Mouse (Mus musculus): Measurements from ENCODE around the gene Dhx35. TPM values are rescaled to one million over a fixed set of nuclear protein-coding genes. Genes with fewer than 3 reads are reported as not detected.

Gene Dhx35
- polyA plus RNA-seq, 1 experiment from 2014 or later = 5.6 TPM

DNA sequence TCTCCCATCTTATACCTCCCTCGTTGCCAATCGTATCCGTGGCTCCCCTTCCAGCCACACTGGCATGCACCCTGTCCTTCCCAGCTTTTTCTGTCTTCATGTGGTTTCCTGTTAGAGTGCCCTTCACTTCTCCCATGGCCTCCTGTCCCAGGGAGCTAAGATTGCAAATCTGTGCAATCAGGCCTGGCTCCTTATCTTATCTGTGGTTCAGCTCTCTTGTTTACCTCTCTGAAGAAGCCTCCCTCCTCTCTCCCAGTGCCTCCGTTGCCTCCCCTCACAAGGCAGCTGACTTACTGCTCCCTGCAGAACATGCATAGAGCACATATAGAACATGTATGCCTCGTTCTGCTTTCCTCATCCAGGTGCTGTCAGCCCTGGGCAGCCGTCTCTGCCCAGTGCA is 17.1 kb upstream of the Dhx35 start:
- Histone ChIP-seq H3K79me2 (ENCODE audit: inconsistent target) (peaks cover 57% of the 10 kb centered on the region), H3K36me3 (ENCODE audit: inconsistent target) (no peaks in the 10 kb centered on the region), H3K4me3 (ENCODE audit: inconsistent target) (no peak overlapping the region), H3K27ac (no peak overlapping the region)
- 85% methylated on average over 6 of the region's 6 CpGs for WGBS (ENCODE audit: missing documents)

DNA sequence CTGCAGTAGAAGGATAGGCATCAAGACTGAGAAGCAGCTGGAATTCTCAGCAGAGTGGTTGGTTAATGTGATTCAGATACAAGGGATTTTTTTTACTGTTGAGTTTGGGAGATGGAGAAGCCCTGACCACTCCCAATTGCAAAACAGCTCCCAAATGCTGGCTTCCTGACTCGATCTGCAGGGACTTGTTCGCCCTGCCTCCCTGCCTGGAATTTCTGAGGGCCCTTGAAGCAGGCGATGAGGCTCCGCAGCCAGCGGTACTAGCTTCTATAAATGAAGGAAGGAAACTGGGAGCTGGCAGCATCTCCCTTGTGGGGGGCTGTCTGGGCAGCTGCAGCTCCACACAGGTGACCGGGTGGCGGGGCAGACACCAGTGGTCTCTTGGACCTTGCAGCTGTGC is 16.3 kb upstream of the Dhx35 start:
- 93% methylated on average over 7 of the region's 7 CpGs for WGBS (ENCODE audit: missing documents)
- H3K36me3 ChIP-seq (ENCODE audit: inconsistent target) = no peaks in the 10 kb centered on the region
- peaks cover 48% of the 10 kb centered on the region for H3K79me2 ChIP-seq (ENCODE audit: inconsistent target)
- no peak overlapping the region for H3K27ac ChIP-seq
- H3K4me3 ChIP-seq (ENCODE audit: inconsistent target) = no peak overlapping the region

DNA sequence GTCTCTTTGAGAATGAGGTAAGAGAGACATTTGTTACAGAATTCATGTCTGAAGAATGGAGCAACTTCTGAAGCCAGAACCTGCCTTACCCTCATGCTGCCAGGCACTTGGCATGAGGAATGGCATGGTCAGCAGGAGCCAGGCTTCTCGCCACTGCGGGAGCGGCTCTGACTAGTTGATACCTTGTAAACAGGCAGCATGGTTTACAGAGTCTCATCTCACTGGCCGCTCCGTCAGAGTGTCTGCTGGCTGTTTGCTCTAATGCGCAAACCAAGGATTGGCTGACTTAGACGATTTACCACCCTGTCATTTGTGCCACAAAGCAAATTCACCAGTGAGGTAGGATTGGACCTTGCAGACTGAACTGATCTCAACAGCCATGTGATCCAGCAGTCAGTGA is 13.5 kb upstream of the Dhx35 start:
- Histone ChIP-seq H3K27ac (no peak overlapping the region), H3K36me3 (ENCODE audit: inconsistent target) (no peaks in the 10 kb centered on the region), H3K4me3 (ENCODE audit: inconsistent target) (no peak overlapping the region), H3K79me2 (ENCODE audit: inconsistent target) (peaks cover 20% of the 10 kb centered on the region)
- WGBS (ENCODE audit: missing documents) = 94% methylated on average over 7 of the region's 7 CpGs

DNA sequence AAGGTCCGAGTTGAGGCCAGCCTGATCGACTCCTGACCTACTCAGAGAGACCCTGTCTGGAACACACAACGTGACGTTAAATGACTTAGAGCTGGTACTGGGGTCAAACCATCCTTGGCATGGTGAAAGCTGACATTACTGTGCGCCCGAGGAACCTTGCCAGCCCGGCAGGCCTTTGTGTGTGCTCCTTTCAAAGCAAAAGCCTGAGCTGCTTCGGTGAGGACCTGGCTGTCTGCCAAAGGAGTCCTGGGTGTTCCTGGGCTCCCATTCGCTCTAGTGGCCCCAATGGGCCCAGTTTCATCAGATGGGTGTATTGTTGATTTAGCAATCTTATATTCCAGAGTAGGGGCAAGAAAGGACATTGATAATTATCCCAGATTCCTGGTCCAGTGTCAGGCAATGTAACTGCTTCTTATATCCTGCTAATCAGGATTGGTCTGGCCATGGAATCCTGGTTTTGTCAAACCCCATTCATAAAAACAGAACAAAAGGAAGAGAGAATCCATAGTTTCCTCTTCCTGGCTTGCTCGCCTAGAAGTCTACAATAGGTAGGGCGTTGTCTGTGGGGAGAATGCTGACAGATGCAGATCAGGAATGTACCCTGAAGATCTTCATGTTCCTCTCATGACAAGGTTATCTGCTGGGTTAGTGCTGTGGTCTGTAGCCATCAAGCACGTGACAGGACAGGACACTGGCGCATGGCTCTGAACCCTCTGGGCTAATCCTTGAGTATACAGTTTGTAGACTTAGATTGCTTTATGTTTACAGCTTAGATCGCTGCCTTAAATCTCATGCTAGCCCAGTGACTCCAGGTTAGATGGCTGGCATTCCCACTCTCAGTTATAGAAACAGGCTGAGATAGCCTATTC is 7.4 kb upstream of the Dhx35 start:
- whole genome bisulfite sequencing (ENCODE audit: missing documents) = 96% methylated on average over 14 of the region's 14 CpGs
- no peak overlapping the region for H3K4me3 ChIP-seq (ENCODE audit: inconsistent target)
- no peak overlapping the region for H3K27ac ChIP-seq
- H3K79me2 ChIP-seq (ENCODE audit: inconsistent target) = no peaks in the 10 kb centered on the region
- H3K36me3 ChIP-seq (ENCODE audit: inconsistent target) = no peaks in the 10 kb centered on the region

DNA sequence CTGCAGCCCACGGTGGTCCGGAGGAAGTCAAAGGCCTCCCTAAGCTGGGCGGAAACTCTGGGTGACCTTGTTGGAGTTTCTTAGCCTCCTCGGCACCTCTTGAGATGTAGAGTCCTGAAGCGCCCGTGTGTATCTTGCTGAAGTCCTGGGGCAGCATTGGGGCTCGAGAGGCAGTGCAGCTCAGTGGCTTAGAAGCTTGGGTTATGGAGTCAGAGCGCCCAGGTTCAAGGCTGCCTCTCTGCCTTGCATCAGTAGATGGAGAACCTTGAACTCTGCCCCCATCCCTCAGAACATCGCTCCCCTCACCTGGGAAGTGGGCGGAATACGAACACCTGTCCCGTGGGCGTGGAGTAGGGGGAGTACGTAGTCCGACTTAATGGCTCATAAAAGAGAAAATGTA is 436 bp downstream of the Dhx35 start:
- Histone ChIP-seq H3K79me2 (ENCODE audit: inconsistent target) (peaks cover 46% of the 10 kb centered on the region), H3K4me3 (ENCODE audit: inconsistent target) (peak overlapping the region; percentile 81), H3K27ac (peak overlapping the region; percentile 35), H3K36me3 (ENCODE audit: inconsistent target) (no peaks in the 10 kb centered on the region)
- WGBS (ENCODE audit: missing documents) = 26% methylated on average over 15 of the region's 15 CpGs

DNA sequence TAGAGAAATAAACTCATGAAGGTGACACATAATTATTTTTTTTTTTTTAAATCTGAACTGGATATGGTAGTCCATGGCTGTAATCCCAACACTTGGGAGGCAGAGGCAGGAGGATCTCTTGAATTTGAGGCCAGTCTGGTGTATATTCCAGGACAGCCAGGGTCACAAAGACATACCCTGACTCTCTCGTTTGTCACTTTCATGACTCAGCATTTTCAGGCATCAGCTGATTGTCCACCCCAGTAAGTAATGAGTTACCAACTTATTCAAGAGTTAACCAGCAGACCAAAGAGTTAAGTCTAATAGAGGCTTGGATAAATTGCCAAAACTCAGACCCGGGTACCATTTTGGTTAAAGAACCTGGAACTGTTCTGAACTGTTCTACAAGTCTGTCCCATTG is 1.3 kb downstream of the Dhx35 start:
- H3K36me3 ChIP-seq (ENCODE audit: inconsistent target) = no peaks in the 10 kb centered on the region
- WGBS (ENCODE audit: missing documents) = 82% methylated on average over 2 of the region's 2 CpGs
- peaks cover 51% of the 10 kb centered on the region for H3K79me2 ChIP-seq (ENCODE audit: inconsistent target)
- H3K27ac ChIP-seq = no peak overlapping the region
- no peak overlapping the region for H3K4me3 ChIP-seq (ENCODE audit: inconsistent target)

DNA sequence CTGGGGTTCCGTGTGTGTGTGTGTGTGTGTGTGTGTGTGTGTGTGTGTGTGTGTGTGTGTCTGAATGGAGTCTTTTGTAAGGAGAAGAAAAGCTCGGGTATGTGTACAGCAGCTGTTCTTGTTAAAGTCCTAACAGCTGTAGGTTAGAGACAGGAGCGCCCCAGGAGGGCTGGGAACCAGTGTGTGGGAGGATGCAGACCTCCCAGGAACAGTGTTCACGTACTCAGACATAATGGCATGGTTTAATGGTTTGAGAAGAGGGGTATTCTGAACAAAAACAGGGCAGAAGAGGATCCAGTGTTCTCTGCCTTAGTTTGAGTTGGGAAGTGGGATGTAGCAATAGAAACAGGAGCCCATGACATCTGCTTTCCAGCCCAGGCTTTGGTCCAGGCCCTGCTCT is 4.7 kb downstream of the Dhx35 start:
- H3K79me2 ChIP-seq (ENCODE audit: inconsistent target) = peaks cover 51% of the 10 kb centered on the region
- H3K27ac ChIP-seq = no peak overlapping the region
- WGBS (ENCODE audit: missing documents) = 85% methylated on average over 4 of the region's 4 CpGs
- no peak overlapping the region for H3K4me3 ChIP-seq (ENCODE audit: inconsistent target)
- peaks cover 20% of the 10 kb centered on the region for H3K36me3 ChIP-seq (ENCODE audit: inconsistent target)

DNA sequence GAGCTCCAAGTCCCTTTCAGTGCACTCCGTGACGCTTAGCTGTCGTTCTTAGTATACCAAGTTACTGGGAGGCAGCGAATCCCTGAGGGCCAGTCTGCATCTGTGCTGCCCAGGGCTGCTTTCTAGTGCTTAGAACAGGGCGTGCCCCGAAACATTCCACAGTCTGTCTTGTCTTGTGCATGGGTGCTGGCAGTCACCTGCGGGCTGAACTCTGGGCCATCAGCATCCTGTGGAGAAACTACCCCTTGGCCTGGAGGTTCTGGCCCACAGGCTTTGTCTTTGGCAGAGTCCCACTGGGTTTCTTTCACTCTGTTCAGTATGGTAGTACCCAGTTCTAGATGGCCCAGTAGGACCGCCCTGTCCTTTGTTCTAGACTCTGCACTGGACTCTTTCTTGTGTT is 6.2 kb downstream of the Dhx35 start:
- 99% methylated on average over 8 of the region's 8 CpGs for WGBS (ENCODE audit: missing documents)
- Histone ChIP-seq H3K79me2 (ENCODE audit: inconsistent target) (peaks cover 42% of the 10 kb centered on the region), H3K4me3 (ENCODE audit: inconsistent target) (no peak overlapping the region), H3K36me3 (ENCODE audit: inconsistent target) (peaks cover 20% of the 10 kb centered on the region), H3K27ac (no peak overlapping the region)

DNA sequence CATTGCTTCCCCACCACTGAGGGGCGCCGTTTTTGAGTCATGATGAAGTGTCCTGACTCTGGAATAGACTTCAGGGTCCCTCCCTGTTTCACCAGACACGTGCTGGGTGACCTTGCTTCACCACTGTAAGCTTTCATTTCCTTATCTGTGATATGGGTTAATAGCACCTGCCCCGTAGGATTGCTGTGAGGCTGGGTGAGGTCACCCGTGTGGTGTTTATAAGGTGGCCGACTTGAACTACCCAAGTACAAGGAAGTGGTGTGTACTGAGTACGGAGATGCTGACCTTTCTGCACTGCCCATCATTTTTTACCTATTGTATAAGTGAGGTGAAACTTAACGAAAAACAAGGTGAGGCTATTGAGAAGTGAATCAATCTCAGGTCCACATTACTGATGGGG is 9.0 kb downstream of the Dhx35 start:
- peaks cover 36% of the 10 kb centered on the region for H3K36me3 ChIP-seq (ENCODE audit: inconsistent target)
- H3K27ac ChIP-seq = no peak overlapping the region
- H3K79me2 ChIP-seq (ENCODE audit: inconsistent target) = peaks cover 14% of the 10 kb centered on the region; the same call in 1 of the 2 replicates
- no peak overlapping the region for H3K4me3 ChIP-seq (ENCODE audit: inconsistent target)
- 81% methylated on average over 8 of the region's 8 CpGs for WGBS (ENCODE audit: missing documents)

DNA sequence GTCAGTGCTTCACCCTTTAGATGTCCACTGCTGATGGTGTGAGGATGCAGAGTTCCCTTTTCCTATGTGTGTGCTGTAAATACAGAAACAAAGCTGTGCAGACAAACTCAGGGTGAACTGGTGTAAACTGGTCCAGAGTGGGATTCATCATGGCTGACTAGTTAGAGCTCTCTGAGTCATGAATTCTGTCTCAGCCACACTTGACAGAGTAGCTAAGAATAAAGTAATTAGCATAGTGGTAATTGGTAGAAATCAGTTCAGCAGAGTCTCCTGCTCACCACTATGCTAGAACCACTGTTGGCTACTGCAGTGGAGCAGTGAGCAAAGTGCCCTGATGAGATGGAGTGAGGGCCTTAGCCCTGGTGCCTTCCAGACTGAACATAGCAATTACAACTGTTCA is 21.1 kb downstream of the Dhx35 start:
- H3K36me3 ChIP-seq (ENCODE audit: inconsistent target) = peaks cover 36% of the 10 kb centered on the region
- H3K79me2 ChIP-seq (ENCODE audit: inconsistent target) = no peaks in the 10 kb centered on the region
- H3K27ac ChIP-seq = no peak overlapping the region
- no peak overlapping the region for H3K4me3 ChIP-seq (ENCODE audit: inconsistent target)

DNA sequence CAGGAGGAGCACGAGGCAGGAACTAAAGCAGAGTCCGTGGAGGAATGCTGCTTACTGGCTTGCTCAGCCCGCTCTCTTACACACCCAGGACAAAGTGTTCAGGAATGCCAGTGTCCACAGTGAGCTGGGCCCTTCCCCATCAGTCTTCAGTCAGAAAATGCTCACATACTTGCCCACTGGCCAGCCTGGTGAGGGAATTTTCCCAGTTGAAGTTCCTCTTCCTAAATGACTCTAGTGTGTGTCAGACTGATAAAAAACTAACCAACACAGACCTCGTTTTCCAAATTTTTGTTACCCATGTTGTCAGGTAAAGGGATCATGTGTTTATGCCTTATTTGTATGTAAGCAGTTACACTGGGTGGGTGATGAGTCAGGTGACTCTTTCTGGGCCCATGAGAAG is 21.6 kb downstream of the Dhx35 start:
- WGBS (ENCODE audit: missing documents) = 82% methylated on average over 4 of the region's 4 CpGs
- H3K27ac ChIP-seq = no peak overlapping the region
- peaks cover 41% of the 10 kb centered on the region for H3K36me3 ChIP-seq (ENCODE audit: inconsistent target)

DNA sequence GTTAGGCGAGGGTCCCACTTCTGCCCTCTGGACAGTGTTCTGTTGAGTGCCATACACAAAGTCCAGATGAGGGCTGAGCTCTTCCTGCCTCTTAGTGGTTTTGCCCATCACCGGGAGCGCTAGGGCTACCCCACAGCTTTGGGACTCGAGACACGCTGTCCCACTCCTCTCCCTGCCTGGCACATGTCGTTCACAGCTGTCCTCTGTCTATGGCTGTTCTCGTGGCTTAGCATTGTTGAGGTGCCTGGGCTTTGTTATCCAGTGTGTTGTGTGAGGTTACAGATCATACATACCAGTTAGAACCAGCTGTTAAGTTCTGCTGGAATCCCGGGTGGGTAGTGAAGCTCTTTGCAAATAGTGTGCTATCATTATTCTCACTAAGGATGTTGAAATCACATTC is 23.1 kb downstream of the Dhx35 start:
- Histone ChIP-seq H3K36me3 (ENCODE audit: inconsistent target) (peaks cover 47% of the 10 kb centered on the region), H3K79me2 (ENCODE audit: inconsistent target) (no peaks in the 10 kb centered on the region), H3K27ac (no peak overlapping the region), H3K4me3 (ENCODE audit: inconsistent target) (no peak overlapping the region)
- 95% methylated on average over 8 of the region's 8 CpGs for WGBS (ENCODE audit: missing documents)

More for the DNA sequence above, 21.6 kb downstream of the Dhx35 start:
- Histone ChIP-seq H3K79me2 (ENCODE audit: inconsistent target) (no peaks in the 10 kb centered on the region), H3K4me3 (ENCODE audit: inconsistent target) (no peak overlapping the region)

DNA sequence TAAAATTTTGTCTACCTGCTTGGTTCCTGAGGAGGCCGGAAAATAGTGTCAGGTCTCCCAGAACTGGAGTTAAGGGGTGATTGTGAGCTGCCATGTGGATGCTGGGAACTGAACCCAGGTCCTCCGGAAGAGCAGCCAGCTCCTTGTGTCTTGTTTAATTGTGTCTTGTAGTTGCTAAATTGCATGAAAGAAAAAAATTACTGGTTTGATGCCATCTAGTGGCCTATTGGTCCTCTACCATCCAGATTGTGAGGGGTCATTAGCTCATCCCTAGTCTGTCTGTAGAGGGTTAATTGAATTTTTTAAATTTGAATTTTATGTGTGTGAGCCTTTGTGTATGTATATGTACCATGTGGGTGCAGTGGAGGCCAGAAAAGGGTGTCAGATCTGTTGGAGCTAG is 33.5 kb downstream of the Dhx35 start:
- Histone ChIP-seq H3K79me2 (ENCODE audit: inconsistent target) (no peaks in the 10 kb centered on the region), H3K36me3 (ENCODE audit: inconsistent target) (peaks cover 45% of the 10 kb centered on the region), H3K4me3 (ENCODE audit: inconsistent target) (no peak overlapping the region), H3K27ac (no peak overlapping the region)
- 100% methylated on average over 2 of the region's 2 CpGs for WGBS (ENCODE audit: missing documents)

DNA sequence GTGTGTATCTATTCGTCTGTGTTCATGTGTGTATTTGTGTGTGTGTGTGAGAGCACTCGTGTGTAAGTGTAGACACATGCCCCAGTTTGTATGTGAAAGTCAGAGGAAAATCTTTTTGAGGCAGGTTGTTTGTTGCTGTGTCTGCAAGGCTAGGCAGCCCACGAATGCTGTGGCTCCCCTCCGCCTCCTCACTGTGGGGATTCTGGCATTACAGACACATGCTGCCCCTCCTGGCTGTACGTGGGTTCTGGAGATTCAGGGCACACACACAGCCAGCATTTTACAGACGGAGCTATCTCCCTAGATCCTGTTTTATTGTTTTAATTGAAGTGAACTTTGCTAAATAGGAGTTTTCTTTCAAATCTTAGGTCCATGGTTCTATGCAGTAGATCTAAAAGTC is 35.1 kb downstream of the Dhx35 start:
- Histone ChIP-seq H3K79me2 (ENCODE audit: inconsistent target) (no peaks in the 10 kb centered on the region), H3K4me3 (ENCODE audit: inconsistent target) (no peak overlapping the region), H3K27ac (no peak overlapping the region), H3K36me3 (ENCODE audit: inconsistent target) (peaks cover 62% of the 10 kb centered on the region)
- WGBS (ENCODE audit: missing documents) = 93% methylated on average over 6 of the region's 6 CpGs

DNA sequence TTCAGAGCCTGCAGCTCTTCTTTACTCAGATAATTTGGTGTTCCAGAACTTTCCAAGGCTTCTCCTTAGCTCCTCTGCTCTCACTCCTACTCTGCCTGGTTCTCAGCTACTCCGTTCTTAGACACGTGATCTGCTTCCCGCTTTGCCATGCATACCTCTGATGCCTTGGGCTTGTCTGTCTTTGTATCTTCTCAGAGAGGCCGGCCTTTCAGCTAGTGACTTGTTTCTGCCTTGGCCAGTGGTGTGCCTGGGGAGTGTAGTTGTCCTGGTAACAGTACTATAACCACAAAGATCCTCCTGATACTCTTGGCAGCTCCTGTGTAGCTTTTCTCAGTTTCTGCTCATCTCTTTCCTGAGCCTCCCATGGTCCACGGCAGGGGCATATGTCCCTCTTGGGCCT is 38.6 kb downstream of the Dhx35 start:
- 96% methylated on average over 5 of the region's 5 CpGs for WGBS (ENCODE audit: missing documents)
- Histone ChIP-seq H3K27ac (no peak overlapping the region), H3K36me3 (ENCODE audit: inconsistent target) (peaks cover 78% of the 10 kb centered on the region), H3K79me2 (ENCODE audit: inconsistent target) (no peaks in the 10 kb centered on the region), H3K4me3 (ENCODE audit: inconsistent target) (no peak overlapping the region)

DNA sequence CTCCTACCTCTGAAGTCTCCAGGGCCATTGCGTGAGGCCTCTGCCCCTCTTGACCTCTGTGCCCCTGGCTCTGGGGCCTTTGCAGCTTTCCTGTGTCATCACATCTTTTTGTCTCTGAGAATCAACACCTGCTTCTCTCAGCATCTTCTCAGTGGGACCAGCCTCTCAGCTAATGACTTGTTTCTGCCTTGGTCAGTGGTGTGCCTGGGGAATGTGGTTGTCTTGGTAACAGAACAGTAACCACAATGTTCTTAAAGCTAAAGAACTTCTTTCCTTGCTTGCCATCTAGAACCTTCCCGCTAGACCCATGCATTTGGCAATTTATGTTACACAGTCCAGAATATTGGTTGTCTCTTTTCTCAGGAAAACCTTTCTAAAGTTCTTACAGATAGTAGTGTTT is 39.0 kb downstream of the Dhx35 start:
- H3K4me3 ChIP-seq (ENCODE audit: inconsistent target) = no peak overlapping the region
- no peaks in the 10 kb centered on the region for H3K79me2 ChIP-seq (ENCODE audit: inconsistent target)
- peaks cover 79% of the 10 kb centered on the region for H3K36me3 ChIP-seq (ENCODE audit: inconsistent target)
- H3K27ac ChIP-seq = no peak overlapping the region
- 94% methylated on average over 2 of the region's 2 CpGs for WGBS (ENCODE audit: missing documents)
